Mouse (Mus musculus) liver, adult (tissue): ENCODE measurements around the gene Slc46a3.

Experiments
- GATA4 ChIP-seq: IDR thresholded peaks from 2 replicates; pipeline ENCODE4 v1.6.1; 2014; ENCODE audit warnings: mild to moderate bottlenecking, low read length; ENCODE audit not compliant: insufficient replicate concordance

The Slc46a3 gene

GRCm38 (mm10) chr5:147874491-147875065, 20.0 kb downstream of the Slc46a3 start:
- no peak for TF ChIP-seq GATA4

GRCm38 (mm10) chr5:147871091-147871820, 23.4 kb downstream of the Slc46a3 start:
- no peak for TF ChIP-seq GATA4

- no peak for TF ChIP-seq GATA4
These were observed 24.3 kb downstream of the Slc46a3 start for GRCm38 (mm10) chr5:147870296-147870695.

- no peak for TF ChIP-seq GATA4
These were observed 25.0 kb downstream of the Slc46a3 start for GRCm38 (mm10) chr5:147869568-147869967.

GRCm38 (mm10) chr5:147868674-147869073, 25.9 kb downstream of the Slc46a3 start:
- TF ChIP-seq GATA4, result no peak

GRCm38 (mm10) chr5:147860449-147861261, 34.0 kb downstream of the Slc46a3 start, which contains the start of gene Pomp:
TSS of gene Pomp (plus strand) at chr5:147860461.
- TF ChIP-seq GATA4, result peak; percentile 71; the same call in 1 of the 2 replicates

GRCm38 (mm10) chr5:147860076-147860448, 34.6 kb downstream of the Slc46a3 start:
- TF ChIP-seq GATA4, result no peak

GRCm38 (mm10) chr5:147850194-147850593, 44.4 kb downstream of the Slc46a3 start:
- TF ChIP-seq GATA4, result peak; percentile 57; the same call in 1 of the 2 replicates

GRCm38 (mm10) chr5:147848164-147848863, 46.3 kb downstream of the Slc46a3 start:
- TF ChIP-seq GATA4, result no peak

- TF ChIP-seq GATA4, result no peak
These were observed 47.3 kb downstream of the Slc46a3 start for GRCm38 (mm10) chr5:147847361-147847760.

GRCm38 (mm10) chr5:147845319-147845718, 49.3 kb downstream of the Slc46a3 start:
- TF ChIP-seq GATA4, result no peak

- TF ChIP-seq GATA4, result no peak
These were observed 51.3 kb downstream of the Slc46a3 start for GRCm38 (mm10) chr5:147843340-147843739.

- no peak for TF ChIP-seq GATA4
These were observed 55.2 kb downstream of the Slc46a3 start for GRCm38 (mm10) chr5:147839418-147839817.

GRCm38 (mm10) chr5:147834841-147835500, 59.6 kb downstream of the Slc46a3 start:
- no peak for TF ChIP-seq GATA4

- TF ChIP-seq GATA4, result no peak
These were observed 61.8 kb downstream of the Slc46a3 start for GRCm38 (mm10) chr5:147832842-147833241.
